Mouse (Mus musculus) intestine, embryonic 16.5 days (tissue): ENCODE results near the gene Fez2. TPM values are rescaled to one million over a fixed set of nuclear protein-coding genes. Genes with fewer than 3 reads are reported as not detected.

ENCODE experiments used
- ATAC-seq: fragments of 200-750 bp; cut with Nextera tagmentation; 2 replicates; pipeline ENCODE4 v1.8.0; 2017; ENCODE audit warnings: moderate TSS enrichment, moderate library complexity
- H3K27ac ChIP-seq: fragments of 300-500 bp; sonication (generic); 2 replicates; pipeline ENCODE4 v1.5.1; 2014; ENCODE audit warnings: mild to moderate bottlenecking, low read length
- H3K27me3 ChIP-seq: fragments of 300-500 bp; sonication (generic); replicated peaks from 2 replicates; pipeline ENCODE4 v1.6.1; 2014; ENCODE audit warnings: low read length, control low read depth, mixed read lengths; ENCODE audit not compliant: control insufficient read depth, insufficient read depth
- H3K36me3 ChIP-seq: fragments of 300-500 bp; sonication (generic); 2 replicates; pipeline ENCODE4 v1.6.1; 2014; ENCODE audit warnings: low read length, control low read depth; ENCODE audit not compliant: control insufficient read depth, insufficient read depth
- H3K4me1 ChIP-seq: fragments of 300-500 bp; sonication (generic); 2 replicates; pipeline ENCODE4 v1.6.1; 2014; ENCODE audit warnings: low read length, control low read depth, mixed read lengths; ENCODE audit not compliant: control insufficient read depth, insufficient read depth
- H3K4me2 ChIP-seq: fragments of 300-500 bp; sonication (generic); 2 replicates; pipeline ENCODE4 v1.6.1; 2014; ENCODE audit warnings: low read depth, low read length, control low read depth
- H3K4me3 ChIP-seq: fragments of 300-500 bp; sonication (generic); 2 replicates; pipeline ENCODE4 v1.5.1; 2014; ENCODE audit warnings: mild to moderate bottlenecking, low read length
- H3K9ac ChIP-seq: fragments of 300-500 bp; sonication (generic); 2 replicates; pipeline ENCODE4 v1.6.1; 2014; ENCODE audit warnings: low read depth, low read length
- H3K9me3 ChIP-seq: fragments of 300-500 bp; sonication (generic); 2 replicates; pipeline ENCODE4 v1.6.1; 2016; ENCODE audit warnings: low read length, control low read depth; ENCODE audit not compliant: control insufficient read depth
- WGBS: fragments of 180-500 bp; shearing (Covaris S2); extraction: QIAGEN DNeasy Blood & Tissue Kit; methylation state at CpG from one replicate; pipeline ENCODE4 v1.1.7; 2014; 5-methylcytosine and 5-hydroxymethylcytosine counted together
- polyA plus RNA-seq: library from polyadenylated mRNA; unstranded; fragments of >200 nt; fragmentation: Nextera tagmentation; extraction: Ambion mirVana; gene quantifications from 2 replicates; pipeline ENCODE4 v1.2.1, GENCODE M21; 2015

The Fez2 gene
- polyA plus RNA-seq, 1 experiment from 2014 or later = 38.5 TPM

DNA sequence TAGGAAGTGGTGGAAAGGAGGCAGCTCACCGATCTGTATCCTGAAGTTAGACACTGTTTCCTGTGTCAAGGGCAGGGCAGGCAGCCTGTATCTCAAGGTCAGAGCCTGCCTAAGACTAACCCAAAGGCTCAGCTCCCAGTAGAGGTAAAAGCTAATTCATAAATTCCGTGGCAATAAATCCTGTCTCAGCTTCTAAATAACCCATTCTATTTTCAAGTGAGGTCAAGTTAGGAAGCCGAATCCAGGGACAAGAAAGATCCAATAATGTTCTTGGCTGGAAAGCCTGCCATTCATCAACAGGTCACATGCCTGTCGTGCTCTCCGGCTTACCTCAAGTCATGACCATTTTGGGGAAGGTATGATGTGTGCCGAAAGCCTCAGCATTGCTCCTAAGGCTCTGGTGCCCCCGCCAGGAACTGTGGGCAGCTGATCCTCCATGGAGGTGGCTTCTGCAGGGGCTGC is 33.4 kb upstream of the Fez2 start:
- Histone ChIP-seq H3K9me3 (no peaks in the 10 kb centered on the region), H3K9ac (no peak overlapping the region), H3K36me3 (no peaks in the 10 kb centered on the region), H3K4me1 (no peaks in the 10 kb centered on the region), H3K27me3 (no peaks in the 10 kb centered on the region), H3K4me2 (no peak overlapping the region), H3K4me3 (no peak overlapping the region), H3K27ac (no peak overlapping the region)
- ATAC-seq = no peak
- 55% methylated on average over 7 of the region's 7 CpGs for WGBS

DNA sequence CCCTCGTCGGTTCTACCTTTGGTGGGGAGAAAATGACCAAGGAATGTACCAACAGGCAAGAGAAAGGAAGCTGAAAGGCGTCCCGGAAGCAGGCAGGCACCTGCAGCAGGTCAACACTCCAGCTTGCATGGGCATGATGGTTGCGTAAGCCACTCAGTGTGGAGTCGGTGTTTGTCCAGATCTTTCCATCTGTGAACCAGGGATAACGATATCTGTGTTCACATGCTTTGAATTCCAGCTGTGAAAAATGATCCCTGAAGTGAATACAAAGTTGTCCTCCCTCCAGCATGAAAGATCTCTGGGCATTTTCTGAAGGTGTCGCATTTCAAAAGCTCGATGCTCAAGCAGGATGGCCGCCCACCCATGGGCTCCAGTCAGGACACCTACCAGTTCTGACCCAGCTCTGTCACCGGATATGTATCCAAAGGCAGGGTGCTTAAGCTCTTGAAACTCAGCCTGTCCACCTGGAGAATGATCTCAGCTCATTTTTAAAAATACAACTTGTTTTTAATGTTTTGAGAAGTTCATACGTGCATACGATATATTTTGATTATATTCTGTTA is 31.8 kb upstream of the Fez2 start:
- WGBS = 55% methylated on average over 13 of the region's 13 CpGs
- H3K4me1 ChIP-seq = peaks cover 3% of the 10 kb centered on the region; the same call in 1 of the 2 replicates
- H3K27me3 ChIP-seq = no peaks in the 10 kb centered on the region
- H3K4me3 ChIP-seq = no peak overlapping the region
- H3K27ac ChIP-seq = no peak overlapping the region
- H3K9ac ChIP-seq = no peak overlapping the region
- H3K36me3 ChIP-seq = no peaks in the 10 kb centered on the region
- H3K4me2 ChIP-seq = no peak overlapping the region
- H3K9me3 ChIP-seq = no peaks in the 10 kb centered on the region
- ATAC-seq = no peak

DNA sequence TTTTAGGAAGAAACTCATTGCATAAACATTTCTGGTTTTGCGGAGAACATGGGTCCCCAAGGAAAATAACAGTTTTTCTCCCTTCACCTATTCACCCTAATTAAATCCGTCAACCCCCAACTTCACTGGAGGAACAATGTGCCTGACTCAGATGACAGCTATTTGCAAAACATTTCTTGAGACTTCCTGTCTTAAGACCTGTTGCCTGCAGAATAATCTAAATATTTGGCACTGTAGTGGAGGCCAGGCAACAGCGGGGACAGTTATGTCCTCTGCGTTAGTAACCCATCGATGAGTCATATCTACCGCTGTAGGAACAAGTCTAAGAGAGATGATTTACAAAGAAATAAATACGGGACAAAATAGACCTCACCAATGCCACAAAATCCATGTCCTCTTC is 26.9 kb upstream of the Fez2 start:
- Histone ChIP-seq H3K27me3 (no peaks in the 10 kb centered on the region), H3K9me3 (no peaks in the 10 kb centered on the region), H3K4me1 (peaks cover 3% of the 10 kb centered on the region; the same call in 1 of the 2 replicates), H3K36me3 (no peaks in the 10 kb centered on the region), H3K9ac (no peak overlapping the region), H3K27ac (no peak overlapping the region), H3K4me3 (no peak overlapping the region), H3K4me2 (no peak overlapping the region)
- 48% methylated on average over 7 of the region's 7 CpGs for WGBS
- no peak for ATAC-seq

DNA sequence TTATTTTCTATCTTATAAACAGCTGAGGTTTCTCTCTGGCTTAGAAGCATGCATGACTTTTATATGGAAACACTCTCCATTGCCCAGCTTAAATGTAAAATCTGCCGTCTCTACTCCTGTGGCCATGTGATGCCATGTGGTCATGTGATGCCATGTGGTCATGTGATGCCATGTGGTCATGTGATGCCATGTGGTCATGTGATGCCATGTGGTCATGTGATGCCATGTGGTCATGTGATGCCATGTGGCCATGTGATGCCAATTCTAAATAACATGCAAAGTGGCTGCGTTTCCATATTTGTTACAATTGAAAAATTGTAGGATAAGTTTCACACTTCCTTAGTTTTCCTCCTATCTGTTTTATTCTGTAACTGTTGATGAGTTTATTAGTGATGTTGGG is 22.8 kb upstream of the Fez2 start:
- H3K9ac ChIP-seq = no peak overlapping the region
- no peak for ATAC-seq
- H3K4me1 ChIP-seq = peaks cover 3% of the 10 kb centered on the region; the same call in 1 of the 2 replicates
- H3K27ac ChIP-seq = no peak overlapping the region
- H3K4me2 ChIP-seq = no peak overlapping the region
- WGBS = 90% methylated on average over 2 of the region's 2 CpGs
- no peaks in the 10 kb centered on the region for H3K27me3 ChIP-seq
- H3K4me3 ChIP-seq = no peak overlapping the region
- no peaks in the 10 kb centered on the region for H3K36me3 ChIP-seq
- H3K9me3 ChIP-seq = no peaks in the 10 kb centered on the region

DNA sequence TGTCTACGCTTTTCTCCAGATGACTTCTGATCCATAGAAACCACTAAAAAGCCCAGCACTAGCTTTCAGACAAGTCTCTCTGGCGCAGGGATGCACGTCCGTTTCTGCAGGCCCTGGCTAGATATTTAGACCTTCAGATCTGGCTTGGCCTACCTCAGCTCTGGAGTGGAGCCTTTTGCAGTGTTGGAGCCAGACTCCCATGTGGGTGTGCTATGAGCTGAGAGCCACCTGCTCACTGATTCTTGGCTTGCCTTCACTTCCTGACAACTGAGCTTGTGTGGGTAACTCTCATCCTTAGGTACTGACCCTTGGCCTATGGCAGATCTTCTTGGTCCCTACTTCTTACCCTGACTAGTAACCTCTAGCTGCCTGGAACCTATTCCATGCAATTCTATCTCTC is 19.2 kb upstream of the Fez2 start:
- Histone ChIP-seq H3K9ac (no peak overlapping the region), H3K36me3 (no peaks in the 10 kb centered on the region), H3K9me3 (no peaks in the 10 kb centered on the region), H3K27me3 (no peaks in the 10 kb centered on the region), H3K4me1 (no peaks in the 10 kb centered on the region), H3K27ac (no peak overlapping the region), H3K4me3 (no peak overlapping the region), H3K4me2 (no peak overlapping the region)
- no peak for ATAC-seq
- WGBS = 90% methylated on average over 4 of the region's 4 CpGs

DNA sequence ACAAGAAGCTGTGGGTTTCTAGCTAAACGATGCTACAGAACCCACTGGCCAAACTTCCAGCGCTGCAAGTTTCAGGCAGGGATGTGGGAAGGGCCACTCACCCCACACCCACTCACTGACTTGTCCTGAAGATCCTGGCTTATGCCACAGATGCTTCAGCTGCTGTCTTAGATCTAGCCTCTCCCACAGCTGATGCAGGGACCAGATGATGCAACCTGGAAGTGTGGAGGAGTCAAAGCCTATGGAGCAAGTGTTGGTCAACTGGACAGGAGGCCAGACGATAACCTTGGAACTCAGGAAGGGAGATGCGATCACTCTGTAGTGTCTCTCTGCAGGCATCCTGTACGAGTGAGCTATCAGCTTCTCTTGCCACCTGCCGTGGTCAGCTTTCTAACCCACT is 17.7 kb upstream of the Fez2 start:
- Histone ChIP-seq H3K27ac (no peak overlapping the region), H3K27me3 (no peaks in the 10 kb centered on the region), H3K9ac (no peak overlapping the region), H3K9me3 (no peaks in the 10 kb centered on the region), H3K4me3 (no peak overlapping the region), H3K4me1 (no peaks in the 10 kb centered on the region), H3K36me3 (no peaks in the 10 kb centered on the region), H3K4me2 (no peak overlapping the region)
- ATAC-seq = no peak
- WGBS = 89% methylated on average over 6 of the region's 6 CpGs

DNA sequence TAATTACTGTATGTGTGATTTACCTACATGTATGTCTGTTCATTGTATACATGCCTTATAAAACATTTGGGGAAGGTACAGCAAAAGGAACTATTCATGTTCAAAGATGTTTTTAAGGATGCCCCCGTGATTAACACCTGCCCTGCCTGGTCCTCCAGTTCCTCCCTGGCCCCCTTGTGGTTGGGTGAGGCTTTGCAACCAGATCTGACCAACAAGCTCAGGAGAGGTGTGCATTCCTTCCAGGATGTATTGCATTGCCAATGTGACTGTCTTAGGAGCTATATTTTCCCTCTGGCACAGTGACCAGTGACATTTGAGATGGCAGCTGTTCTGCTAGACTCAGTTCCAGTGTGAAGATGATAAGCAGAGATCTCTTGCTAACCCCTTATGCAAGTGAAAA is 16.8 kb upstream of the Fez2 start:
- H3K9ac ChIP-seq = no peak overlapping the region
- H3K4me1 ChIP-seq = no peaks in the 10 kb centered on the region
- no peak overlapping the region for H3K4me3 ChIP-seq
- no peak overlapping the region for H3K27ac ChIP-seq
- H3K27me3 ChIP-seq = no peaks in the 10 kb centered on the region
- 59% methylated on average over 1 of the region's 1 CpGs for WGBS
- no peaks in the 10 kb centered on the region for H3K9me3 ChIP-seq
- no peak overlapping the region for H3K4me2 ChIP-seq
- no peak for ATAC-seq
- H3K36me3 ChIP-seq = no peaks in the 10 kb centered on the region

DNA sequence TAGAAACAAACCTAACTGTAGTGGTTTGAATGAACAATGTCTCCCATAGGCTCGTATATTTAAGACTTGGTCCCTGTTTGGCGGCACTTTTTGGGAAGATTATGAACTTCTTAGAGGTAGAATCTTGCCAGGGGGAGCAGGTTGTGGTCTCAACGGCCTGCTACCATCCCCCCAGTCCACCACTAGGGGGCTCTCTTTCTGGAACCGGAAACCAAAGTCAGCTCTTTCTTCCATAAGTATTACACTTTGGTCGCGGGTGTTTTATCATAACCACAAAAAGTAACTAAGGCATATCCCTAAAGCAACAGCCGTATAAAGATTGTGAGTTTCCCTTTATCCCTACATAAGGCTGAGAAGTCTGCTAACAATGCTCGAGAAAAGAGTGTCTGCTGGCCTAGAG is 12.4 kb upstream of the Fez2 start:
- no peaks in the 10 kb centered on the region for H3K4me1 ChIP-seq
- H3K4me3 ChIP-seq = no peak overlapping the region
- ATAC-seq = no peak
- H3K27me3 ChIP-seq = no peaks in the 10 kb centered on the region
- H3K9me3 ChIP-seq = no peaks in the 10 kb centered on the region
- H3K27ac ChIP-seq = no peak overlapping the region
- no peaks in the 10 kb centered on the region for H3K36me3 ChIP-seq
- H3K4me2 ChIP-seq = no peak overlapping the region
- 71% methylated on average over 8 of the region's 8 CpGs for WGBS
- H3K9ac ChIP-seq = no peak overlapping the region

DNA sequence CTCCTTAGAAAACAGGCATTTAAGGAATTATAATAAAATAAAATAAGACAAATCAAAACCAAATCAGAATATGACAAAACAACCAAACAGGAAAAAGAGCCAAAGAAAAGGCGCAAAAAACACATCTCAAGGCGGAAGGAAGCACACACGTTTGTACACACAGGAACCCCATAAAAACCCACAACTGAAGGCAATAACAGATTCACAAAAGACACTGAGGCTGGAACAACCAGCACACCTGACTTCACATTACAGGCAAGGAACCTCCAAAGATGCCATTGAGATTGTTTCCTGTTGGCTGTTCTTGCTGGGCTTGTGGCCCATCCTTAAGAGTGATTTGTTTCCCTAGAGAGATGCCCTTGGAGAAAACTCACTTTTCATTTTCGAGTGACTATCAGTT is 11.1 kb upstream of the Fez2 start:
- no peak for ATAC-seq
- no peak overlapping the region for H3K4me2 ChIP-seq
- WGBS = 89% methylated on average over 4 of the region's 4 CpGs
- no peak overlapping the region for H3K9ac ChIP-seq
- no peak overlapping the region for H3K4me3 ChIP-seq
- H3K9me3 ChIP-seq = no peaks in the 10 kb centered on the region
- H3K27me3 ChIP-seq = no peaks in the 10 kb centered on the region
- H3K4me1 ChIP-seq = no peaks in the 10 kb centered on the region
- no peak overlapping the region for H3K27ac ChIP-seq
- H3K36me3 ChIP-seq = no peaks in the 10 kb centered on the region

DNA sequence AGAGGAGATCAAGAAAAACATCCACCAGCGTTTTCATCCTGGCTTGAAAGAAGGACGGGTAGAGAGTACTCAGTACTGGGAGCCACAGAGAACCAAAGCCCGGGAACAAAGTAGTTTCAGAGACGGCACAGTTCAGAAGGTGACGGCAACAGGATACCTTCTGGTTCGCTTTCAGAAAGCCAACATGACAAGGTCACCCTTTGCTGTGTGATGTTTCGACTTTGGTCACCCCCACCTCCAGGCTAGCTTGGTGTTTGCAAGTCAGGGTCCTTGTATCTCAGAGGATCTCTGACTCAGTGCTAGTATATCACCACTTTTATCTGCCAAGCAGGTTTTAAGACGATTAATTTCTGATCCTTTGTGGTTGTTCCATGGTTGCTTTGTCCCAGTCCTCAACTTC is 7.1 kb upstream of the Fez2 start:
- no peak overlapping the region for H3K4me2 ChIP-seq
- 80% methylated on average over 8 of the region's 8 CpGs for WGBS
- H3K4me3 ChIP-seq = no peak overlapping the region
- no peaks in the 10 kb centered on the region for H3K27me3 ChIP-seq
- H3K9me3 ChIP-seq = no peaks in the 10 kb centered on the region
- no peak overlapping the region for H3K9ac ChIP-seq
- H3K36me3 ChIP-seq = no peaks in the 10 kb centered on the region
- no peaks in the 10 kb centered on the region for H3K4me1 ChIP-seq
- no peak overlapping the region for H3K27ac ChIP-seq
- no peak for ATAC-seq
